Mouse (Mus musculus) heart, adult 10 weeks (tissue): ENCODE results near the gene Tbpl2. TPM values are rescaled to one million over a fixed set of nuclear protein-coding genes. Genes with fewer than 3 reads are reported as not detected.

Experiments used
- polyA plus RNA-seq: library from polyadenylated mRNA; stranded (reverse); fragments of 350-450 nt; fragmentation: Illumina TruSeq; extraction: RNeasy Lipid Tissue Mini Kit (QIAGEN cat#74804); gene quantifications from one replicate; pipeline ENCODE4 v1.2.3, GENCODE M21; 2014; ENCODE audit warnings: low read depth, low replicate concordance

The Tbpl2 gene
- not detected for polyA plus RNA-seq

GRCm38 (mm10) chr2:24096495-24096894 lies at the start of gene Tbpl2:
TSS of gene Tbpl2 (minus strand) at chr2:24096595.

GRCm38 (mm10) chr2:24049344-24049990 lies 46.9 kb downstream of the Tbpl2 start, which contains the start of gene Hnmt:
TSS of gene Hnmt (minus strand) at chr2:24049394.

Other genes with a start within 250 kb of the Tbpl2 start
- 19.9 TPM for gene Hnmt, start 47.2 kb downstream of the Tbpl2 start, polyA plus RNA-seq
- not detected for gene Il1f8, start 56.6 kb upstream of the Tbpl2 start, polyA plus RNA-seq
- not detected for gene Il1f9, start 89.9 kb upstream of the Tbpl2 start, polyA plus RNA-seq
- gene Il1f6, start 118.8 kb upstream of the Tbpl2 start, polyA plus RNA-seq, result not detected
- gene Il1f5, start 180.4 kb upstream of the Tbpl2 start, polyA plus RNA-seq, result not detected
- not detected for gene Il1f10, start 194.6 kb upstream of the Tbpl2 start, polyA plus RNA-seq
- gene Il1rn, start 240.3 kb upstream of the Tbpl2 start, polyA plus RNA-seq, result 0.29 TPM